Mouse (Mus musculus): ENCODE measurements around the gene Cbx7. TPM values are rescaled to one million over a fixed set of nuclear protein-coding genes. Genes with fewer than 3 reads are reported as not detected.
"Not testable (repeated sequence)": the region's sequence is repeated elsewhere in the genome, so short reads cannot be mapped to it uniquely, and the experiment has no call there.

Gene Cbx7
- polyA plus RNA-seq, 1 experiment from 2014 or later: 3.2 TPM

GRCm38 (mm10) chr15:79916150-79916549, 54.8 kb downstream of the Cbx7 start:
- Histone ChIP-seq H3K4me2 (replicated peaks) (no peak overlapping the region), H3K4me1 (no peaks in the 10 kb centered on the region), H3K9ac (no peak overlapping the region), H3K27ac (no peak overlapping the region), H3K36me3 (no peaks in the 10 kb centered on the region), H3K4me3 (no peak overlapping the region), H3K9me3 (no peaks in the 10 kb centered on the region), H3K27me3 (no peaks in the 10 kb centered on the region)
- ATAC-seq (ENCODE audit: insufficient number of reproducible peaks, insufficient read depth, low FRiP score, low TSS enrichment): no peak
- WGBS: 71% methylated on average over 5 of the region's 5 CpGs

DNA sequence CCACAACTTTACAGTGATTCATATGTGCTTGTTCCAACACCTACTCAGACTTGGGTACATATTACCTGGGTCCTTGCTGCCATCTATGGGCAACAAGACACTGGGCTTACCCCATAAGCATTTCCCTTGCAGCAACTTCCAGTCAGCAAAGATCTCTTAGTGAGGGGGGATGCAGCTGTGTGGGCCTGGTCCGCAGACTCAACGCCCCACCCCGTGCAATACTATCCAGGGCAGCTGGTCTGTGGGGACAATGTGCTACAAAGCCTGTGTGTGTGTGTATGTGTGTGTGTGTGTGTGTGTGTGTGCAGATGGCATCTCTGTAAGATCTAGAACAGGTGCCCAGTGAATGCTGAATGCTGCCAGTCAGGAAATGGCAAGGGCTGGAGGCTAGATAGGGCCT, 56.6 kb downstream of the Cbx7 start:
- H3K4me1 ChIP-seq: no peaks in the 10 kb centered on the region
- no peaks in the 10 kb centered on the region for H3K36me3 ChIP-seq
- no peaks in the 10 kb centered on the region for H3K27me3 ChIP-seq
- no peak overlapping the region for H3K9ac ChIP-seq
- no peak for ATAC-seq (ENCODE audit: insufficient number of reproducible peaks, insufficient read depth, low FRiP score, low TSS enrichment)
- WGBS: 73% methylated on average over 3 of the region's 3 CpGs
- H3K4me2 ChIP-seq (replicated peaks): no peak overlapping the region
- H3K9me3 ChIP-seq: no peaks in the 10 kb centered on the region
- no peak overlapping the region for H3K4me3 ChIP-seq
- H3K27ac ChIP-seq: no peak overlapping the region

DNA sequence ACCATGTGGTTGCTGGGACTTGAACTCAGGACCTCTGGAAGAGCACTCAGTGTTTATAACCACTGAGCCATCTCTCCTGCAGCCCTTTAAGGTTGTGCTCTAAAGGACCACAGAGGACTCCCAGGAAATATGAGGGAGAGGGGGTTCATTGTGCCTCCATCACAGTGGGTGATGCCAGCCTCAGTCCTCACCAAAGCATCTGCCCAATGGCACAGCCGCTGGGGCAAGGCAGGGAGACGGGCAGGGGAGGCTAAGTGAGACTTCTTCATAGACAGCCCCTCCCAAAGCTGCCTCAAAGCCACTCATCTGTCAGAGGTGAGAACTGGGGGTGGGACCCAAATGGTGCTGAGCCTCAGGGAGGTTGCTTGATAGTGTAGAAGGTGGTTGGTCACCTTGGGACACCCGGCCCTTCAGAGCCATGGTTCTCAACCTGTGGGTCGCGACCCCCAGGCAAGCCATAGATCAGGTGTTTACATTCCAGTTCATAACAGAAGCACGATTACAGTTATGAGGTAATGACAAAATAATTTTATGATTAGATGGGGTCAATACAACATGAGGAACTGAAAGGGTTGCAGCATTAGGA, 57.1 kb downstream of the Cbx7 start:
- H3K4me2 ChIP-seq (replicated peaks): no peak overlapping the region
- no peak overlapping the region for H3K4me3 ChIP-seq
- no peak overlapping the region for H3K9ac ChIP-seq
- WGBS: 86% methylated on average over 6 of the region's 6 CpGs
- no peaks in the 10 kb centered on the region for H3K4me1 ChIP-seq
- no peak for ATAC-seq (ENCODE audit: insufficient number of reproducible peaks, insufficient read depth, low FRiP score, low TSS enrichment)
- no peaks in the 10 kb centered on the region for H3K36me3 ChIP-seq
- H3K27ac ChIP-seq: no peak overlapping the region
- H3K9me3 ChIP-seq: no peaks in the 10 kb centered on the region
- H3K27me3 ChIP-seq: no peaks in the 10 kb centered on the region

DNA sequence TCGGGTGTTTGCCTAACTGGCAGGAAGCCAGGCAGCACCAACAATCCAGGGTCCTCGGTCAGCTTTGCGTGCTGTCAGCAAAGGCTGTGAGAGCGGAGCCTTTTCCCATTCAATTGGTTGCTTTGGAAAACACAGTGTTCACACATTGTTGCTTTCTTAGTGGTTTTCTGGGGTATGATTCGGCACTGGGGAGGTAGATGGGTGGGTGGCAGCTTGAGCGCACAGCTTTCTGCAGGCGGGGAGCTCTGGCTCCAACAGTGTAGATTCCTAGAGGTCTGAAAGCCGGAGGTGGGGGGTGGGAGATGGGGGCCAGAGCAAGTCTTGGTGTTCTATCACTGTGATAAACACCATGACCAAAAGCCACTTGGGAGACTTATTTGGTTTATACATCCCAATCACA, 59.6 kb downstream of the Cbx7 start:
- ATAC-seq (ENCODE audit: insufficient number of reproducible peaks, insufficient read depth, low FRiP score, low TSS enrichment): no peak
- Histone ChIP-seq H3K27ac (no peak overlapping the region), H3K27me3 (peaks cover 1% of the 10 kb centered on the region), H3K36me3 (no peaks in the 10 kb centered on the region), H3K9ac (no peak overlapping the region), H3K4me3 (no peak overlapping the region), H3K4me1 (no peaks in the 10 kb centered on the region), H3K9me3 (no peaks in the 10 kb centered on the region), H3K4me2 (replicated peaks) (no peak overlapping the region)
- 89% methylated on average over 8 of the region's 8 CpGs for WGBS

GRCm38 (mm10) chr15:79910812-79911211, 60.1 kb downstream of the Cbx7 start:
- not testable (repeated sequence) for H3K36me3 ChIP-seq; H3K27ac ChIP-seq; H3K9me3 ChIP-seq; ATAC-seq (ENCODE audit: insufficient number of reproducible peaks, insufficient read depth, low FRiP score, low TSS enrichment); H3K4me1 ChIP-seq; H3K9ac ChIP-seq; H3K4me3 ChIP-seq; H3K4me2 ChIP-seq (replicated peaks); H3K27me3 ChIP-seq
- 70% methylated on average over 1 of the region's 1 CpGs for WGBS

- 87% methylated on average over 3 of the region's 3 CpGs for WGBS
- not testable (repeated sequence) for H3K4me1 ChIP-seq; H3K9me3 ChIP-seq; H3K27ac ChIP-seq; H3K4me3 ChIP-seq; H3K27me3 ChIP-seq; H3K9ac ChIP-seq; H3K4me2 ChIP-seq (replicated peaks); ATAC-seq (ENCODE audit: insufficient number of reproducible peaks, insufficient read depth, low FRiP score, low TSS enrichment); H3K36me3 ChIP-seq
Observed at GRCm38 (mm10) chr15:79909006-79909405, 61.9 kb downstream of the Cbx7 start.

DNA sequence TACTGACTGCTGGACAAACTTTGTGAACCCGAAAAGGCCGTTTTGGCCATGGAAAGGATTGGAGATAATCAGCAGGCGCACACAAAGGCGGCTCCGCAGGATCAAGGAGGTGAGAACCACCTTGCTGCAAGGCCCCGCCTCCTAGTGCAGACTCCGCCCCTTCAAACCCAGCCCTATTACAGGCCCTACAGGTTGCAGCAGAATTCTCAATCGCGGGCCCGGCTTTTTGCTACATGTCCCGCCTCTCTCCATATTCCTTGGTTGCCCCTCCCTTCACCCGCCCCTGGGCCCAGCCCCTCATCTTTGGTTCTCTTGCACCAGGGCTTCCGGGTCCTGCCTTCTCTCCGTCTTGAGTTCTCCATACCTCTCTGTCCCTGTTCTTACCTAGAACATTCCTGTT, 64.1 kb downstream of the Cbx7 start:
- no peak overlapping the region for H3K9ac ChIP-seq
- no peak overlapping the region for H3K4me3 ChIP-seq
- WGBS: 44% methylated on average over 11 of the region's 14 CpGs
- H3K9me3 ChIP-seq: no peaks in the 10 kb centered on the region
- no peak overlapping the region for H3K4me2 ChIP-seq (replicated peaks)
- H3K4me1 ChIP-seq: no peaks in the 10 kb centered on the region
- H3K27me3 ChIP-seq: peaks cover 5% of the 10 kb centered on the region
- H3K36me3 ChIP-seq: no peaks in the 10 kb centered on the region
- ATAC-seq (ENCODE audit: insufficient number of reproducible peaks, insufficient read depth, low FRiP score, low TSS enrichment): no peak
- H3K27ac ChIP-seq: no peak overlapping the region

- H3K36me3 ChIP-seq: no peaks in the 10 kb centered on the region
- no peak overlapping the region for H3K4me2 ChIP-seq (replicated peaks)
- no peak overlapping the region for H3K4me3 ChIP-seq
- no peak for ATAC-seq (ENCODE audit: insufficient number of reproducible peaks, insufficient read depth, low FRiP score, low TSS enrichment)
- WGBS: 73% methylated on average over 12 of the region's 12 CpGs
- no peak overlapping the region for H3K27ac ChIP-seq
- H3K9me3 ChIP-seq: no peaks in the 10 kb centered on the region
- no peaks in the 10 kb centered on the region for H3K4me1 ChIP-seq
- no peak overlapping the region for H3K9ac ChIP-seq
- H3K27me3 ChIP-seq: peaks cover 5% of the 10 kb centered on the region
Observed at GRCm38 (mm10) chr15:79905211-79905610, 65.7 kb downstream of the Cbx7 start.

GRCm38 (mm10) chr15:79904678-79905077, 66.2 kb downstream of the Cbx7 start:
- not testable (repeated sequence) for H3K9me3 ChIP-seq; ATAC-seq (ENCODE audit: insufficient number of reproducible peaks, insufficient read depth, low FRiP score, low TSS enrichment); H3K27ac ChIP-seq; H3K27me3 ChIP-seq; H3K36me3 ChIP-seq; H3K4me2 ChIP-seq (replicated peaks); H3K4me3 ChIP-seq; H3K9ac ChIP-seq; H3K4me1 ChIP-seq
- 84% methylated on average over 11 of the region's 11 CpGs for WGBS

DNA sequence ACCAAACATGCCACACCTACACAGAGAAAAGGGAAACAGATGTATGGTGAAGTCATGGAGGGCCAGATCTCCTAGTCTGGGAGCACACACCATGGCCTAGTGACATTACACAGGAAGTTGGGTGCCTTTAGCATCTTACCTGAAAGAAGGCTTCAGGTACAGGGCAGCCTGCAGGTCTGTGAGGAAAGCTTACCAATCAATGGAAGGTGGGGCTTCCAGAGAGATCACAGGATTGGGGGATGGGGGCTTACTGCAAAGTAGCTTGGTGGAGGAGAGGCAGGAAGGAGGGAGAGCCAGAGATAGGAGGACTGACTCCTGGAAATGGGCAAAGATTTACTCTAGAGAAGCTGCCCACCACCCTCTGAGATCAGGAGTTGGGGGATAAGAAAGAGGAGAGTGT, 67.0 kb downstream of the Cbx7 start:
- ATAC-seq (ENCODE audit: insufficient number of reproducible peaks, insufficient read depth, low FRiP score, low TSS enrichment): no peak
- no peak overlapping the region for H3K4me2 ChIP-seq (replicated peaks)
- no peak overlapping the region for H3K9ac ChIP-seq
- H3K4me1 ChIP-seq: no peaks in the 10 kb centered on the region
- H3K9me3 ChIP-seq: no peaks in the 10 kb centered on the region
- H3K27ac ChIP-seq: no peak overlapping the region
- H3K27me3 ChIP-seq: peaks cover 5% of the 10 kb centered on the region
- H3K36me3 ChIP-seq: no peaks in the 10 kb centered on the region
- no peak overlapping the region for H3K4me3 ChIP-seq

DNA sequence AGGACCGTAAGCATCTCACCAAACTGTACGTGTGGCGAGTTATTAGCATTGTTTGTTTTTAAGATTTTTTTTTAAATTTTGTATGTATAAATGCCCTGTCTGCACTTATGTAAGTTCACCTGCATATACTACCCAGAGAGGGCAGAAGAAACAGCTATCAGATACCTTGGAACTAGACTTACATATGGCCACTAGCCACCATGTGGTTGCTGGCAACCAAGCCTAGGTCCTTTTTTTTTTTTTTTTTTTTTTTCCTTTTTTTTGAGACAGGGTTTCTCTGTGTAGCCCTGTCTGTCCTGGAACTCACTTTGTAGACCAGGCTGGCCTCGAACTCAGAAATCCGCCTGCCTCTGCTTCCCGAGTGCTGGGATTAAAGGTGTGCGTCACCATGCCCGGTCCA, 67.8 kb downstream of the Cbx7 start:
- not testable (repeated sequence) for H3K4me2 ChIP-seq (replicated peaks); H3K27ac ChIP-seq; H3K36me3 ChIP-seq; H3K9ac ChIP-seq; H3K4me3 ChIP-seq; H3K4me1 ChIP-seq; ATAC-seq (ENCODE audit: insufficient number of reproducible peaks, insufficient read depth, low FRiP score, low TSS enrichment); H3K9me3 ChIP-seq; H3K27me3 ChIP-seq
- 94% methylated on average over 8 of the region's 8 CpGs for WGBS

- Histone ChIP-seq H3K27ac (no peak overlapping the region), H3K36me3 (no peaks in the 10 kb centered on the region), H3K4me2 (replicated peaks) (no peak overlapping the region), H3K9ac (no peak overlapping the region), H3K27me3 (peaks cover 4% of the 10 kb centered on the region), H3K9me3 (no peaks in the 10 kb centered on the region), H3K4me1 (no peaks in the 10 kb centered on the region), H3K4me3 (no peak overlapping the region)
- 84% methylated on average over 2 of the region's 2 CpGs for WGBS
- ATAC-seq (ENCODE audit: insufficient number of reproducible peaks, insufficient read depth, low FRiP score, low TSS enrichment): no peak
Observed at GRCm38 (mm10) chr15:79901399-79901798, 69.5 kb downstream of the Cbx7 start.

DNA sequence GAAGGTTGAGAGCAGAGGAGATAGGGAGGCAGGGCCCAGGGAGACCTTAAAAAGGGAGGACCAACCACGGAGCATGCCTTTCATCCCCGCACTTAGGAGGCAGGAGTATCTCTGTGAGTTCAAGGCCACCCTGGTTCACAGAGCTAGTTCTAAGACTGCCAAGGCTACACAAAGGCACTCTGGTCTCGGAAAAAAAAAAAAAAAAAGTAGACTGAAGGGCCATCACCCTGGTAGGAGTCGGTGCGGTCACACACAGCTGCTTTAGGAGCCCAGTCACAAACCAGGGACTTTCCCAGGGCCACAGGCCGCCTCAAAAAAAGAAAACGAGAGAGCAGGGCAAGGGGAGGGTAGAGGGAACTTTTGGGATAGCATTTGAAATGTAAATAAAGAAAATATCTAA, 70.2 kb downstream of the Cbx7 start:
- Histone ChIP-seq H3K9ac (no peak overlapping the region), H3K4me2 (replicated peaks) (no peak overlapping the region), H3K27me3 (no peaks in the 10 kb centered on the region), H3K36me3 (no peaks in the 10 kb centered on the region), H3K4me1 (no peaks in the 10 kb centered on the region), H3K4me3 (no peak overlapping the region), H3K27ac (no peak overlapping the region), H3K9me3 (no peaks in the 10 kb centered on the region)
- WGBS: 65% methylated on average over 7 of the region's 7 CpGs
- no peak for ATAC-seq (ENCODE audit: insufficient number of reproducible peaks, insufficient read depth, low FRiP score, low TSS enrichment)
